Mouse (Mus musculus) cortical plate, adult 2 months (tissue): ENCODE data around the gene Grip1.

Experiments used
- CTCF ChIP-seq: fragments of 200-500 bp; IDR thresholded peaks from 2 replicates; pipeline ENCODE4 v1.5.1; 2011; ENCODE audit warnings: mild to moderate bottlenecking, control low read depth, low read length; ENCODE audit not compliant: insufficient read depth; ENCODE audit errors: extremely low read depth
- POLR2A ChIP-seq: fragments of 200-500 bp; IDR thresholded peaks from 2 replicates; pipeline ENCODE4 v1.6.1; 2011; ENCODE audit warnings: mild to moderate bottlenecking, low read length, control low read depth; ENCODE audit not compliant: insufficient read depth; ENCODE audit errors: extremely low read depth

DNA sequence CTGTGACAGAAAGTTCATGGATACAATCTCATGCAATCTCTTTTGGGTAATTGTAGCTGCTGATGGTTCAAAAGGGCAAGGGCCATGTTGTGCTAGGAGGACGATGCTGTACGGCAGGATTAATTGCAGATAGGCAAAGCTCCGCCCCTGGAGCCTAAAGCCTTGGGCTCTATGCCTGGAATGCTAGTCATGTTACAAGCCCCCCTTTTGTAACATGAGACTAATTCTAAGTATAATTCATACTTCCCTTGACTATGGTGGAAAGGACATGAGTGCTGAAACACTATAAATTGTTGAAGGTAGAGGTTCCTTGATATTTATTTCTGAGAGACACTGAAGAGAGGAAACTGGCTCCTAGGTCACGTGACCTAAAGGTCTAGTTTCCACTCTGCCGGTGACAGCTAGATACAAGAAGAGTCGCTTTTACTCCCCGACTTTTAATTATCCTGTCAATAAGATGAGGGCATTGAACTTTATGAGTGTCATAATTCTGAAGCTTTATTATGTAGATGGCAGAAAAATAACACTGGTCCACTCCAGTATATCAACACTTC is 399.0 kb downstream of the Grip1 start:
- TF ChIP-seq CTCF (no peak), POLR2A (no peak)
